In the genomic region with DNA sequence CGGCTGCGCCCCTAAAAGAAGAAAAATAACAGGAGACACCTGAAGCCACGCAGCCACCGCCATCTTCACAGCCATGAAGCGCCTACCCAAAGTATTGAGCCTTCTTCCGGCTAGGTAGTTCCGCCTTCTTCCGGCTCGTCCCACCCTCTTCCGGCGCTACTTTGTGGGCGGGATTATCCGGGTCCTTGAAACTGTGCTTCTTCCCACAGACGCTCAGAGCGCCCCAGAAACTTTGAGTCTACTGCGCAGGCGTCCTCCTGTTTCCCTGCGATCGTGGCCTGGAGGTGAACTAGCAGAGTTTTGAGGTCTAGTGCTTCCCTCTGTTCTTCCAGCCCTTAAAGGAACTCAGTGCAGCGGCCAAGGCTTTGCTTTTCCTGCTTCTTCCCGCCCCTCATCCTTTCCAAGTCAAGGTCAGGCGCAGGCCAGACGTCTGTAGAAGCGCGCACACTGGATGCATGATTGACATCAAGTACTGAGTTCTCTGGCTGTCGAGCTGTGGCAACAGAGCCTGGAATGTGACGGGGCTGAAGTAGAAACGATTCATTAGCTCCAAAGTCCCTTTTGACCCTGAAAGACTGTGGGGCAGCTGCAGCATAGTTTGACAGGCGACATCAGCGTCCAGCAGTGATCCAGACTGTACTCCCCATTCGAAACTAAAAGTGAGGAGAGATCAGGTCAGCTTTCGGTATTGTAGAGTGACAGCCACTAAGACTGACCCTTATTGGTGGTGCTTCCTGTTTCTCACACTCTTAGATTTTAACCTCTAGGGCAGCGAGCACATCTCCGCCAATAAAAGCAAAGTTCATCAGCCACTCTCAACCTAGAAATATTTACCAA, we compare ENCODE assay signal across 8 mouse cellular contexts. TPM values are rescaled to one million over a fixed set of nuclear protein-coding genes. Genes with fewer than 3 reads are reported as not detected.
DNase-seq lines count a peak whose midpoint lies in the region; ATAC-seq and TF ChIP-seq lines count a peak whose summit lies in the region.

A gene (minus strand): TSS at position 128 of the 837 bp plus-strand sequence.

- no peaks in the 10 kb centered on the region for H3K9me3 ChIP-seq in G1E (replicated peaks)
- no peaks in the 10 kb centered on the region for H3K9me3 ChIP-seq in forebrain, embryonic 16.5 days (ENCODE audit: control insufficient read depth, low read length)
- peaks cover 3% of the 10 kb centered on the region; the same call in 1 of the 2 replicates for H3K9me3 ChIP-seq in lung, embryonic 14.5 days (ENCODE audit: low read depth, low read length)

- H3K9ac ChIP-seq in forebrain, embryonic 16.5 days (replicated peaks; ENCODE audit: low read depth, low read length), result peak within 1 kb of the TSS; percentile 54
- peak within 1 kb of the TSS; percentile 77 for H3K9ac ChIP-seq in lung, embryonic 14.5 days

- WGBS in forebrain, embryonic 16.5 days, result under 1% methylated on average over 34 of the region's 34 CpGs
- under 1% methylated on average over 34 of the region's 34 CpGs for WGBS in lung, embryonic 14.5 days
- WGBS in olfactory bulb, adult 2 months, result under 1% methylated on average over 34 of the region's 34 CpGs
- under 1% methylated on average over 34 of the region's 34 CpGs for whole genome bisulfite sequencing in thymus, adult 2 months

- H3K4me3 ChIP-seq in G1E (ENCODE audit: low read depth, low read length), result peak within 1 kb of the TSS; percentile 79
- peak within 1 kb of the TSS; percentile 95 for H3K4me3 ChIP-seq in forebrain, embryonic 16.5 days (replicated peaks; ENCODE audit: low read length)
- H3K4me3 ChIP-seq in layer of hippocampus, adult 2 months, result peak within 1 kb of the TSS; percentile 91
- H3K4me3 ChIP-seq in lung, embryonic 14.5 days (ENCODE audit: low read depth, low read length), result peak within 1 kb of the TSS; percentile 84
- H3K4me3 ChIP-seq in olfactory bulb, adult 2 months (ENCODE audit: insufficient read depth, low read depth, low read length), result peak within 1 kb of the TSS; percentile 59
- peak within 1 kb of the TSS; percentile 78 for H3K4me3 ChIP-seq in thymus, adult 2 months (ENCODE audit: control insufficient read depth, insufficient read depth, low read length)

- no peak for TF ChIP-seq CTCF in G1E (IDR thresholded peaks at IDR 0.05; ENCODE audit: low read depth, low read length)
- TF ChIP-seq CTCF in layer of hippocampus, adult 2 months (conservative IDR thresholded peaks at IDR 0.05), result 0 out of 2 replicates have a peak, but pooled peaks have one; percentile 24
- TF ChIP-seq CTCF in lung, embryonic 14.5 days (IDR thresholded peaks at IDR 0.05; ENCODE audit: low read depth), result no peak
- no peak for TF ChIP-seq CTCF in olfactory bulb, adult 2 months (IDR thresholded peaks at IDR 0.05; ENCODE audit: insufficient read depth, low read depth, low read length)
- no peak for TF ChIP-seq CTCF in thymus, adult 2 months (IDR thresholded peaks at IDR 0.05; ENCODE audit: borderline replicate concordance, control insufficient read depth, extremely low read depth, insufficient read depth, low read length, poor library complexity)

- ATAC-seq in G1E (ENCODE audit: extremely low read depth, insufficient number of reproducible peaks, low FRiP score, poor library complexity, severe bottlenecking), result peak; percentile 93
- peak; percentile 100 for ATAC-seq in forebrain, embryonic 16.5 days
- peak; percentile 99 for ATAC-seq in lung, embryonic 14.5 days (ENCODE audit: insufficient read depth)

- peak; percentile 62 for DNase-seq in G1E (ENCODE audit: low spot score)
- peak; percentile 96 to 98 for DNase-seq in cerebellum, adult 18-20 months
- peak; percentile 95 to 96 for DNase-seq in heart, postnatal 36 days
- peak; percentile 95 to 97 for DNase-seq in layer of hippocampus, adult 2 months (ENCODE audit: low spot score in 2 of 2)
- DNase-seq in lung, embryonic 14.5 days, result peak; percentile 98
- peak; percentile 95 for DNase-seq in thymus, adult 2 months

- H3K36me3 ChIP-seq in G1E (replicated peaks), result peaks cover 18% of the 10 kb centered on the region
- H3K36me3 ChIP-seq in forebrain, embryonic 16.5 days (ENCODE audit: control insufficient read depth, insufficient read depth), result no peaks in the 10 kb centered on the region
- H3K36me3 ChIP-seq in lung, embryonic 14.5 days (ENCODE audit: insufficient read depth), result 0 out of 2 replicates have a peak, but pooled peaks cover 4% of the 10 kb centered on the region
- H3K36me3 ChIP-seq in thymus, adult 2 months (ENCODE audit: control insufficient read depth, insufficient read depth, low read length), result peaks cover 4% of the 10 kb centered on the region; the same call in 1 of the 2 replicates

- H3K27ac ChIP-seq in forebrain, embryonic 16.5 days (ENCODE audit: low read length), result peak within 1 kb of the TSS; percentile 85
- peak within 1 kb of the TSS; percentile 98 for H3K27ac ChIP-seq in layer of hippocampus, adult 2 months
- H3K27ac ChIP-seq in lung, embryonic 14.5 days (ENCODE audit: low read depth), result peak within 1 kb of the TSS; percentile 98
- peak within 1 kb of the TSS; percentile 76 for H3K27ac ChIP-seq in olfactory bulb, adult 2 months (ENCODE audit: insufficient read depth, low read depth, low read length)
- peak within 1 kb of the TSS; percentile 93 for H3K27ac ChIP-seq in thymus, adult 2 months (ENCODE audit: control insufficient read depth, insufficient read depth, low read length)

- intact Hi-C loops in heart, postnatal 36 days (cut with DNase I), result loop anchor here (5.0 kb wide), 1 partner anchor 52 kb away; a partner anchor contains a TSS

- H3K4me1 ChIP-seq in G1E (ENCODE audit: insufficient read depth, low read depth, low read length), result peaks cover 17% of the 10 kb centered on the region
- H3K4me1 ChIP-seq in forebrain, embryonic 16.5 days (replicated peaks; ENCODE audit: control insufficient read depth, insufficient read depth, low read length), result peaks cover 15% of the 10 kb centered on the region
- peaks cover 10% of the 10 kb centered on the region; the same call in 1 of the 2 replicates for H3K4me1 ChIP-seq in lung, embryonic 14.5 days (ENCODE audit: insufficient read depth)
- H3K4me1 ChIP-seq in olfactory bulb, adult 2 months (ENCODE audit: control insufficient read depth, insufficient read depth, low read length), result peaks cover 3% of the 10 kb centered on the region; the same call in 1 of the 2 replicates
- peaks cover 3% of the 10 kb centered on the region for H3K4me1 ChIP-seq in thymus, adult 2 months (replicated peaks; ENCODE audit: control insufficient read depth, insufficient read depth, low read length)

- H3K4me2 ChIP-seq in forebrain, embryonic 16.5 days (ENCODE audit: low read length), result peak within 1 kb of the TSS; percentile 67
- H3K4me2 ChIP-seq in lung, embryonic 14.5 days, result peak within 1 kb of the TSS; percentile 87

- no peaks in the 10 kb centered on the region for H3K27me3 ChIP-seq in G1E (ENCODE audit: insufficient read depth, low read length)
- no peaks in the 10 kb centered on the region for H3K27me3 ChIP-seq in forebrain, embryonic 16.5 days (replicated peaks; ENCODE audit: control insufficient read depth, insufficient read depth, low read length)
- H3K27me3 ChIP-seq in lung, embryonic 14.5 days (ENCODE audit: insufficient read depth, low read length), result no peaks in the 10 kb centered on the region
- no peaks in the 10 kb centered on the region for H3K27me3 ChIP-seq in thymus, adult 2 months (ENCODE audit: control insufficient read depth, insufficient read depth, low read length)

- TF ChIP-seq POLR2A in olfactory bulb, adult 2 months (IDR thresholded peaks at IDR 0.05; ENCODE audit: insufficient read depth, low read depth, low read length), result peak; percentile 67; the same call in 1 of the 2 replicates
- TF ChIP-seq POLR2A in thymus, adult 2 months (IDR thresholded peaks at IDR 0.05; ENCODE audit: control insufficient read depth, extremely low read depth, insufficient read depth, low read length, poor library complexity), result peak; percentile 87; the same call in 1 of the 2 replicates

RNA-seq across cellular contexts. Expression of the gene that starts here (rescaled TPM):
- 19.6 and 22.6 TPM in 2 replicates for total RNA-seq in G1E (2014; fragmentation: Nextera tagmentation)
- total RNA-seq in G1E (2017), result 36.8 and 44.1 TPM in 2 replicates
- polyA plus RNA-seq in G1E (2012), result 0.76 and 0.88 TPM in 2 replicates
- 6.0 and 7.2 TPM in 2 replicates for polyA plus RNA-seq in forebrain, embryonic 16.5 days (2015; fragmentation: Nextera tagmentation; extraction: Ambion mirVana)
- 10 to 100 TPM; 18.3 to 18.8 TPM for total RNA-seq in heart, postnatal 36 days (2021)
- total RNA-seq in layer of hippocampus, adult 2 months (2021), result 10 to 100 TPM; 41.0 to 43.4 TPM
- polyA plus RNA-seq in lung, embryonic 14.5 days (2014; fragmentation: Nextera tagmentation; extraction: Ambion mirVana), result 12.4 and 14.2 TPM in 2 replicates
- polyA plus RNA-seq in olfactory bulb, adult 2 months (2012; ENCODE audit: insufficient read depth, insufficient read length, low replicate concordance, missing spikeins), result not detected in 2 replicates
- polyA plus RNA-seq in thymus, adult 2 months (2012; rRNA removed), result 21.9 and 24.3 TPM in 2 replicates

Comparison
In these comparisons a context has a peak if more than half of its experiments do, and no peak if none do; other contexts are left out.
1. Peak in every context shown above with its lines: DNase-seq, ATAC-seq, H3K4me3 ChIP-seq and H3K27ac ChIP-seq.